Mouse (Mus musculus) induced T-regulatory cell, adult 2 months (primary cell): ENCODE measurements around the gene Dcaf11.
A peak's percentile ranks its signal among the peaks of the same experiment; 100 is the strongest.

ENCODE experiments used
- DNase-seq: peaks from one replicate; pipeline ENCODE4 v3.0.0-alpha.2; 2012; ENCODE audit warnings: low read depth

Dcaf11 gene

DNA sequence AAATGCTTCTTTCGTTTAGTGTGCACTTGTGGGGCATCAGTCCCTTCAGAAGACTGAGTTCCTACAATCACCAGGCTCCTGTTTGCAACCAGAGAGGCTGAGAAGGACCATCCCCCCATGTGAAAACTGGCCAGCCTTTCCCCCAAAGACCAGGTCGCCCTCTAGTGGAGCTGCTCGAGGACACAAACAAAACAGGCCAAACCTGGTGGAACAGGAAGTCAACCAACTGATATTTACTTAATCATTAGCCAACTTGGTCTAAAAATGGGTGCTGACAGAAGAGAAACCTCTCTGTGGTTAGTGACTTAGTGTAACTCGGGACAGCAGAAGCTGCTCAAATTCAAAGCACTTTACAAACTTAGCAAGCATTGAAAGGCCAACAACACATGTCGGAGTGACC, 2.8 kb upstream of the Dcaf11 start:
- peak; percentile 89 for DNase-seq

DNA sequence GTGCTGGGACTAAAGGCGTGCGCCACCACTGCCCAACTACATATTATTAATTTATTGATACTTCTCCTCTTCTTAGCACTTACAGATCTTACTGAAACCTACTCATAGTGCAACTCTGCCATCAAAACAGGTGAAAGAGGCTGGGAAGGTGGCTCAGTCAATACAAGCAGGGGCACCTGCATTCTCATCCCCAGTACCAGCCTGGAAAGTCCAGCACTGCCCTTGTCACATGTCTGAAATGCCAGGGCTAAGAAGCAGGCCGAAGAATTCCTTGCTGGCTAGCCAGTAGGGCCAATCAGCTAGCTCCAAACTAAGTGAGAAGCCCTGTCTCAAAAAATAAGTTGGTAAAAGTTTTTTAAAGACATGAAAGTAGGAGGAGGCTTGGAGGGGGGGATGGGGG, 2.2 kb upstream of the Dcaf11 start:
- peak; percentile 32 for DNase-seq

DNA sequence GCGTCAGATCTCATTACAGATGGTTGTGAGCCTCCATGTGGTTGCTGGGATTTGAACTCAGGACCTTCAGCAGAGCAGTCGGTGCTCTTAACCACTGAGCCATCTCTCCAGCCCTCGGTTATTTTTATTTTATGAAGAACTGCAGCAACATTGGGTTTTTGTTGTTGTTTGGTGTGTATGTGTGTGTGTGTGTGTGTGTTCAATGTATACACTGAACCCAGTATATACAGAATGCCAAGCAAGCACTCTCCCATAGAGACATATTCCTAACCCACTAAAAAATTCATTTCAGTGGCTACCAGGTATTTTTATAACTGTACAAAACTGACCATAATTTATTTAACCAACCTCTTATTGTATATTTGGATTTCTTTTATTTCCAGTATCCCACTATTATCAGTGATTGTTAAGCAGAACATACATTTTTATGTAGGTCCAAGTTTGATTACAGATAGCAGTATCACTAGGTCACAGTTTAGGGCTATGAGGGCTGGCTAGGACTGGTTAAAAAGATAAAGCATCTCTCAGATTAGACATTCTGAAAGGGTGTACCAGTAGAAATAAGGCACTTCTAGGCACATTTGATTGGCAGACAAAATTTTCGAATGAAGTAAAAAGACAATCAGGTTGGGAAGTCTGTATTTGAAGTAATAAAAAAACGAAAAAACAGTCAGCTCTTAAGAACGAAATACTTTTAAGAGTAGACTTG, 912 bp upstream of the Dcaf11 start:
- peak; percentile 23 for DNase-seq

DNA sequence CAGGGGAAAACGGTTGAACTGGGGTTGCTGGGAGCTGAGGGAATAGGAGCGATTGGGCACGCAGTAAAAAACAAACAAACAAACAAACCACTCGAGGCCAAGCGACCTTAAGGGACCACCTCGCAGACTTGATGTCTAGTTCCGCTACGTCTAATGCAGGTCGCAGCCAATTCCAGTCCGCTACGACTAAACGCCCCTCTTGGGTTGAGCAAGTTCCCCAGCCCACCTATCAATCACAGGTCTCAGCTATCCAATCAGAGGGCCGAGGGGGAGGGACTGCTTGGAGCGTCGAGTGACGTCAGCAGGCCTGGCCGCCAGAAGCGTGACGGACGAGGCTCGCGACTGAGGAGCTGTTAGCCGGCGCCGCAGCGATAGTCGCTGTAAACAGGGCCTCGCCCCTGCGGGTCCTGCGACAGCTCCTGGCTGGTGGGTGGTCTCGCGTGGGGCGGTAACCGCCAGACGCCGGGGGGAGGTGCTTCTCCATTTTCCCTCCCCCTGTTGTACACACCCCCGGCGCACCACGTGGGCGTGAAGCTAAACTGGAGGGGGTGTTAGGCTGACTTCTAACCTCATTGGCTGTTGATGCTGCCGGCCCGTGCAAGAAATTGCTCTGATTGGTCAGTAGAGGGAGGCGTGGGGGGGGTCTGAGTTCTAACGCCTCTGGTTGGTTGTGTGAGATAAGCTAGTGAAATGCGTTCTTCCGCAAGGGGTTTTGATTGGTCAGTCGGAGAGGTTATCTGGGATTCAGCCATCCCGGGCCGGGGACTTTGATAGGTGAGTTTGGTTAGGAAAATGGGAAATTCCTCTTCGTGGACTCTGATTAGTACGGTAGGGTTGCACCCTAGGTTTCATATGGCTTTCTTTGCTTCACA, 632 bp downstream of the Dcaf11 start, which contains the start of gene A730061H03Rik:
TSS of gene A730061H03Rik (minus strand) at position 205 of the 872 bp plus-strand sequence.
- DNase-seq: peak; percentile 99

DNA sequence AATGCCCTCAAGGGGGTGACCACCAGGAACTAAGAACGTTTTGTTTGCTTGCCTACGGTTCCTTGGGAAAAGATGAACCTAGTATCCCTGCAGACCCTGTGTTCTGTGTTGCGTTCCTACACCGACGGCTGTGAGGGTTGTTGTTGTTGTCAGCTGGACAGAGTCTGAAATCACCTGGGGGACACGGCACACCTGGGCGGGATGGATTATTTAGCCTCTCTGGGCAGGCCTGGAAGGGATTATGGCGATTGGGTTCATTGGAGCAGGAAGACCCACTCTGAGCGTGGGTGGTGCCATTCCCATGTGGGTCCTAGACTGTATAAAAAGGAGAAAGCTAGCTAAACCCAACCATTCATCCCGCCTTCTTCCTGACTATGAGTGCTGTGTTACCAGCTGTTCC, 2.1 kb downstream of the Dcaf11 start:
- DNase-seq: no peak

DNA sequence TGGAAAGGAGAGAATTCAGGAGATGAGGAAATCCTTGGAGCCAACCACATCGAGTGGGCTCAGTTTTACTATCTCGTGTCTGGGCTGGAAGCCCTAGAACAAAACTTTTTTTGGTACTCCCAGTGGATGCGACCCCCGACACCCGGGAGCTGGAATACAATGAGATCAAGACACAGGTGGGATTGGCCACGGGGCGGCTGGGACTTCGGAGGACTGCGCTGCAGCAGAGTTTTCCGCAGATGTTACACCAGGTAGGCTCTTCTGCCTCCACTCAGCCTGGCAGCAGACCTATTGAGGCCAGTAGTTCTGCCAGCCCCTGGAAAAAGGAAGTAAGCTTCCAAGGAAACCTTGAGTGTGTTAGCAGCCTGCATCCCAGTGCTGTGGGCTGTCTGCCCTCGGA, 3.4 kb downstream of the Dcaf11 start:
- no peak for DNase-seq

DNA sequence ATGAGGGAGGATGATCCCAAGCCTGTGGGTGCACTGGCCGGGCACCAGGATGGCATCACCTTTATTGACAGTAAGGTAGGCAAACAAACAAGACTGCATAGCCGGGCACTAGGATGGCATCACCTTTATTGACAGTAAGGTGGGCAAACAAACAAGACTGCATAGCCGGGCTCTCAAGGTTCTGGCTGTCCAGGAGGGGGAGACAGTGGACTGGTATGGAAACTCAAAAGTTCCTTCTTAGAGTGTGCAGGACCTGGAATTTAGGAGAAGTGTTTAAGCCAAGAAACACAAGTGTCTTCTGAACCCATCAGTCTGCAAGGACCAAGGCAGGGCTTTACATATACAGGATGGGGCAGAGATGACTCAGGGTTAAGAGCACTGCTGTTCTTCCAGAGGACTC, 5.9 kb downstream of the Dcaf11 start:
- no peak for DNase-seq

DNA sequence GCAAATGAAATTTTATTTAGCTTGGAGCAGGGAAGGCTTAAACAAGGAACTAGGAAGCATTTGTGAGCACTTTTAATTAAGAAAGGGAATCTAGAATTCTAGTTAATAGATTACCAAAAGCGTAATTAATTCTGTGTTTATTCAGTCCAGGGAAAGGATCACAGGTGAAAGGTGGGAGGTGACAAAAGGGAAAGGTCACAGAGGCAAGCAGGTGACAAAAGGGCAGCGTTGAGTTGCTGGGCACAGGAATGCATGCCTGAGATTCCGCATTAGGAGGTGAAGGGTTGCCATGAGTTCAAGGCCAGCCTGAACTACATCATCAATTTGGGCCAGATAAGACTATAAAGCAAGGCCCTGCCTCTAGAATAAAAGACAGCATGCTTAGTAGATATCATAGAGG, 7.7 kb downstream of the Dcaf11 start:
- DNase-seq: no peak

DNA sequence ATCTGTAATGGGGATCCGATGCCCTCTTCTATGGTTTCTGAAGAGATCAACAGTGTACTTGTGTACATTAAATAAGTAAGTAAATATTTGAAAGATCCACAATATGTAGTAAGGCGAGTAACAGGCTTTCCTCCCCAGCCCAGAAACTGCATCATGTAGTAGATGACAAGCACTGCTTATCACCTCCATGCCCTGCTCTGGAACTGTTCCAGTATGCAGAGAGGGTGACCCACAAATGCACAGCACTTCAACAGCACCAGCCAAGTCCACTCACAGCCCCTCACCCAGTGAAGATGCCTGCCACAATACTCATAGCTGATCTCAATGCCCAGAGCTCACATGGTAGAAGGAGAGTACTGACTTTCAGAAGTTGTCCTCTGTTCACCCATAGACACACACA, 10.8 kb downstream of the Dcaf11 start:
- no peak for DNase-seq

DNA sequence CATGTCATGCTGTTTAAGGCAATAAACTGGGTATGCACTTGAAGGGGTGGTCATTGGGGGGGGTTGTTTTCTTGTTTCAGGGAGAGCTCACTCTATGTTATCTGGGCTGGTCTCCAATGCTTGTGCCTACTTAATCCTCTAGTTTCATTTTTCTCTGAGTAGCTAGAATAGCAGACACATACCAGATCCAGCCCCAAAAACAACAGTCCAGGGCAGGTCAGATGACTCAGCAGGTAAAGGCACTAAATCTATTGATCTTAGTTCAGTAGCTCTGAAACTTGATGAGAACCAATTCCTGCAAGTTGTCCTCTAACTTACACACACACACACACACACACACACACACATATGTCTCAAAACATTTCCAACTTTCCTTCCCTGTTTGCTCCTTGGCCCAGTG, 12.0 kb downstream of the Dcaf11 start:
- no peak for DNase-seq

DNA sequence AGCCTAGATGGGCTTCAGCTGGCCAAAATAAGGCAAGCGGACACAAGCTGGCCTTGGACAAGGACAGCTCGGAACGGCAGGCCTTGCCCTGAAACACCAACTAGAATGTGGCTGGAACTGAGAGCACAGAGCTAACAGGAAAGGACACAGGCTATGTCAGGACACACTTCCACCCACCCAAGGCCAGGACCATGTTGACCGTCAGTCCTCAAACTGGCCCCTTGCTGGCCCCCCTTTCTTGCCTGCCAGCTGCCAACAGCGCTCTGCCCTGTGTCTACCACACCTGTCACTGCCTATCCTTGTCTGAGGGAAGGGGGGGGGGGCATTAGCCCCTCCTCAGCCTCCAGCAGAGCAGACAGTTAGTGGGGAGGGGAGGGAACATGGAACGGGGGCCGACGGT, 15.5 kb downstream of the Dcaf11 start, which contains the start of gene Fitm1:
TSS of gene Fitm1 (plus strand) at position 316 of the 400 bp plus-strand sequence.
- DNase-seq: no peak

DNA sequence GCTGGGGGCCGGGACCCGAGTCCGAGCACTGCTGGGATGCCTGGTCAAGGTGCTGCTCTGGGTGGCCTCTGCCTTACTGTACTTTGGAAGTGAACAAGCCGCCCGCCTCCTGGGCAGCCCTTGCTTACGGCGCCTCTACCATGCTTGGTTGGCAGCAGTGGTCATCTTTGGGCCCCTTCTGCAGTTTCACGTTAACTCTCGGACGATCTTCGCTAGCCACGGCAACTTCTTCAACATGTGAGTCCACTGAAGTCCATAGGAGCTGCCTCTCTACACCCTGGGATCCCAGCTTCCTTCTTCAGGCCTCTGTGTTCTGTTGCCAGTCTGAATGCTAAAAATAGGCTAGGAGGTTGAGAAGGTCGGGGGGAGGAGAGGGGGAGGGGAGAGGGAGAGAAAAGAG, 15.9 kb downstream of the Dcaf11 start:
- DNase-seq: no peak

DNA sequence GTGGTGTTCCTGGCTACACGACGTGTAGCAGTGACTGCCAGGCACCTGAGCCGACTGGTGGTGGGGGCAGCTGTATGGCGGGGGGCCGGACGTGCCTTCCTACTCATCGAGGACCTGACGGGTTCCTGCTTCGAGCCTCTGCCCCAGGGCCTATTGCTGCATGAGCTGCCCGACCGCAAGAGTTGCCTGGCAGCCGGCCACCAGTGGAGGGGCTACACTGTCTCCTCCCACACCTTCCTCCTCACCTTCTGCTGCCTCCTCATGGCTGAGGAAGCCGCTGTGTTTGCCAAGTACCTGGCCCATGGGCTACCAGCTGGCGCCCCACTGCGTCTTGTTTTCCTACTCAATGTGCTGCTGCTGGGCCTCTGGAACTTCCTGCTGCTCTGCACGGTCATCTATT, 16.6 kb downstream of the Dcaf11 start:
- no peak for DNase-seq

DNA sequence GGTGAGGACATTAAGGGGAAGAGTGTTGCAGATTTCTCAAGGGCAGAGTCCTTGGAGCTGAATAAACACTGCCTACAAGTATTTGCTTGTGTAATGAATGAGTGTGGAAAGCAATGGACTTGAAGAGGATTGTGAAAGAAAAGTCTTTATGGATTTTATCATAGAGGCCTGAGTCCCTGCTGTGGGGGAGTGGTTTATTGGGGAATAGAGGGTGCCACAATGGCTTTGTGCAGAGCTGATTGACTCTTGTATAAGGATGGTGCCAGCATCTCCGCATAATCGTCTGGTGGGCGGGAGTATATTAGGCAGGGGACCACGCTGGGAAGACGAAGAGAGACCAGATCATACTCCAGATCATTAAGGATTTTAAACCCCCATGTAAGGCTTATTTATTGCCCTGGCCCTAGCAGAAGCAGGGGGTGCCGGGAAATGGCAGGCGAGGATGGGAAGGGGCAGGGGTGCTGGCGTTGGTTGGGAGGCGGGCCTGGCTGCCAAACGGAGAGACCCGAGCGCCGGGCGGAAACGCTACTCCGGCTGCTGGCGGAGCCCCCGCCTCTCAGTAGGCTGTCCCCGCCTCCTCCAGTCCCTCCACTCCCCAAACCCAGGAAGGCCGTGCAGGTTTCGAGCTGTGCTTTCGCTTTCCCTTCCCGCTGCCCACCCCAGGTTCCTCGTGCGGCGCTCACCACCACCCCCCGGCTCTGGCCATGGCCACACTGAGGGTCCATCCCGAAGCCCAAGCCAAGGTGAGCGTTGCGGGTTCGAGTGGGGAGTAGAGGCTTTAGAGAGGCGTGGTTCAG, 18.3 kb downstream of the Dcaf11 start, which contains the start of gene Psme1:
TSS of gene Psme1 (plus strand) at position 253 of the 797 bp plus-strand sequence.
- DNase-seq: peak; percentile 92

DNA sequence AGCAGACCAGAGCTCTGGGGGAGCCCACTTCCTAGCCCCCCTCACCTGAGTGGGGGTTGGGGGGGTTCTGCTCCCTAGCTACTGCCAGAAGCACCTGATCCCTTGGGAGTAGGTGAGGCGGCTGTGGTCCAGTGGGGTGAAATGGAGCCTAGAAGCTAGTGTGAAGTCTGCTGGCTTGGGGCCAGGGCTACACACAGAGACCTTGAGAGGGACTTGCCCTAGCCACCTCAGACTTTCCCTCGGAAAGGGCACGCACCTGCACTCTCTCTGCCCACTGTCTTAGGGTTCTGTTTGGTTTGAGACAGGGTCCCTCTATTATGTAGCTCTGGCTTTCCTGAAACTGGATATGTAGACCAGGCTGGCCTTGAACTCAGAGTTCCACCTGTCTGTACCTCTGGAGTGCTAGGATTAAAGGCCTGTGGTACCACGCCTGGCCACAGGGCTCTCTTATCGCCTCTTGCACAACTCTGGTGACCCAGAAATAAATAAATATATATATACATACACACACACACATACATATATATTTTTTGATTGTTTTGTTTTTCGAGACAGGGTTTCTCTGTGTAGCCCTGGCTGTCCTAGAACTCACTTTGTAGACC, 19.0 kb downstream of the Dcaf11 start:
- DNase-seq: peak; percentile 76

DNA sequence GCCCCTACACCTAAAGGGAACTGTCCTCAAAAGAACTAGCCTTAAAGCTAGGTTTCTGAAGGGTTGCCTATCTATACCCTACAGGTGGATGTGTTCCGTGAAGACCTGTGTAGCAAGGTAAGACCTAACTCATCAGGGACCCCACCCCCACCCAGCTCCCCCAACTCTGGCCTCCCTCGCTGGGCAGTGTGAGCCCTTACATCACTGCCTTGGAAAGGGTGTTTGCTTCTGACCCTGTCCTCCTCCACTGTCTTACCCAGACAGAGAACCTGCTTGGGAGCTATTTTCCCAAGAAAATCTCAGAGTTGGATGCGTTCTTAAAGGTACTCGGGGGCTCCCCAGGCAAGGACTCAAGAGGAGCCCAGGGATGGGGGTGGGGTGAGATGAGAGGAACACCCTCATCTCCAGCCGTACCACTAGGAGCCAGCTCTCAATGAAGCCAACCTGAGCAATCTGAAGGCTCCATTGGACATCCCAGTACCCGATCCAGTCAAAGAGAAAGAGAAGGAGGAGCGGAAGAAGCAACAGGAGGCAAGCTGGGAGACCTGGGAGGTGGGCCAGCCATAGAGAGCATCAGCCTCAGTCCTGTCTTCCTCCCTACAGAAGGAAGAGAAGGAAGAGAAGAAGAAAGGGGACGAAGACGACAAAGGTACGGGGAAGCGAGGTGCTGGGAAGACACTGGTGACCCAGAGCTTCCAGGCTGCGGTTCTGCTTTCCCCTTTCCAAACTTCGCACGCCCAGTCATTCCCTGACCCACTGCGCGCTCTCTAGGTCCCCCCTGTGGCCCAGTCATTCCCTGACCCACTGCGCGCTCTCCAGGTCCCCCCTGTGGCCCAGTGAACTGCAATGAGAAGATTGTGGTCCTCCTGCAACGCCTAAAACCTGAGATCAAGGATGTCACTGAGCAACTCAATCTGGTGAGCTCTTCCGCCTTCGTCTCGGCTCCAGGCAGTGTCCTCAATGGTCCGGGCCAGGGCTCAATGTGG, 20.0 kb downstream of the Dcaf11 start:
- no peak for DNase-seq

DNA sequence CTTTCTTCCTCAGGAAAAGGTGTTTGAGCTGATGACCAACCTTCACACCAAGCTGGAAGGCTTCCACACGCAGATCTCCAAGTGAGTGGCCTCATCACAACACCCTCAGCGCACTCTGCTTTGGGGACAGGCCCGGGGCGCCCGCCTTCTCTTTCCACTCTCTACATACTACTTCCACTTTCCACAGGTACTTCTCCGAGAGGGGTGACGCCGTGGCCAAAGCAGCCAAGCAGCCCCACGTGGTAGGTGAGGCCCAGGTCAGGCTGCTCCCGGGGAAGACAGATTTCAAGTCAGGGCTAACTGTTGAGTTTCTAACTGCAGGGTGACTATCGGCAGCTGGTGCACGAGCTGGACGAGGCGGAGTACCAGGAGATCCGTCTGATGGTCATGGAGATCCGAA, 20.9 kb downstream of the Dcaf11 start:
- no peak for DNase-seq

DNA sequence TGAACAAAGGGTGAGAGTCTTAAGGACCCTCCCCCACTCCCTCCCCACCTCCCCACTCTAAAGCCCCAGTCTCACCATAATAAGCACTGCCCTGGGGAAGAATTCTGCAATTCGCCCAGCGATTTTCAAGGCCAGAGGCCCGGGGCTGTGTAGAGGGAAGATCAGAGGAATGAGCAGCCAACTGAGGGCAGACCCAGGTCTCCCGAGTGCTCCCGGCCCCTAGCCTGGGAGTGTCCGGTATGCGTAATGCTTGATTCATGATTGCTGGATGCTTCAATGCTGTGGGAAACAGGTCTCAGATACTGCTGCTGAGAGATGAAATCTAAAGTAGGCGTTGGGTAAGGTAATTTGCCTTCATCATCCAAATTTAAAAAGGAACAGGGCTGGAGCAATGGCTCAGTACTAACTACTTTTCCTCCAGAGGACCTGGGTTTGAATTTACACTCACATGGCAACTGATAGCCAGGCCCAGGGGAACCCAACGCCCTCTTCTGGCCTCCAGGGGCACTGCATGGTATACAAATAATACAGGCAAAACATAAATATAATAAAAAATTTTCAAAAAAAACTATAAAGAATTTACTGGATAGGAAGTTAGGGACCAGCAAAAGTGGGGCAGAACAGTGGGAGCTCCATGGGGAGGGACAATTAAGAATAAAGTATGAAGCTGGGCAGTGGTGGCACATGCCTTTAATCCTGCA, 22.3 kb downstream of the Dcaf11 start:
- DNase-seq: peak; percentile 63

DNA sequence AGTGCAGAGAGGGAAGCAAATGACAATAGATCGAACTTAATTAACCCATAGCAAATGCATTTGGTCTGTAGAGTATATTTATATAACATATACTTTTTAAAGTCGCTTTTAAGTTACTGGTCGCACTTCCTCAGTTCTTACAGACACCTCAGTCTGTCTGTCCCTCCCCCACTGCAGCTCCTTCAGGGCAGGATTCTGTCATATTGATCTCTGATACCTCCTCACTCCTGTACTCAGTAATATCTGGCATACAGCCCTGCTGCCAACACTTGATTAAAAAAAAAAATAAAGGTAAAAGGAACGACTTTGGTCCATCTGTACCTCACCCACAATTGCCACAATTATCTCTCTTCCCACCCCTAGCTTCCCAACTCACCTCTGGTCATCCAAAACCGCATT, 24.5 kb downstream of the Dcaf11 start:
- DNase-seq: no peak
